Mouse (Mus musculus) liver, postnatal 0 days (tissue): ENCODE results near the gene Dag1. TPM values are rescaled to one million over a fixed set of nuclear protein-coding genes. Genes with fewer than 3 reads are reported as not detected.

Source experiments
- ATAC-seq: fragments of 200-750 bp; cut with Nextera tagmentation; 2 replicates; pipeline ENCODE4 v1.8.0; 2017; ENCODE audit warnings: mild to moderate bottlenecking, moderate library complexity
- DNase-seq: peaks from one replicate; pipeline ENCODE4 v3.0.0-alpha.2; 2016
- H3K27ac ChIP-seq: fragments of 300-500 bp; sonication (generic); 2 replicates; pipeline ENCODE4 v1.5.1; 2014; ENCODE audit warnings: antibody characterized with exemption, moderate library complexity, mild to moderate bottlenecking, low read depth
- H3K27me3 ChIP-seq: fragments of 300-500 bp; sonication (generic); 2 replicates; pipeline ENCODE4 v1.6.1; 2014; ENCODE audit warnings: low read length, control low read depth, mixed read lengths; ENCODE audit not compliant: insufficient read depth
- H3K36me3 ChIP-seq: fragments of 300-500 bp; sonication (generic); replicated peaks from 2 replicates; pipeline ENCODE4 v1.6.1; 2014; ENCODE audit warnings: mild to moderate bottlenecking, control low read depth, low read length, moderate library complexity, mixed read lengths; ENCODE audit not compliant: insufficient read depth
- H3K4me1 ChIP-seq: fragments of 300-500 bp; sonication (generic); 2 replicates; pipeline ENCODE4 v1.6.1; 2014; ENCODE audit warnings: antibody characterized with exemption, mild to moderate bottlenecking, control low read depth; ENCODE audit not compliant: insufficient read depth
- H3K4me2 ChIP-seq: fragments of 300-500 bp; sonication (generic); 2 replicates; pipeline ENCODE4 v1.6.1; 2014; ENCODE audit warnings: low read depth, mild to moderate bottlenecking, low read length, moderate library complexity, mixed read lengths
- H3K4me3 ChIP-seq: fragments of 300-500 bp; sonication (generic); 2 replicates; pipeline ENCODE4 v1.5.1; 2014; ENCODE audit warnings: low read depth, low read length
- H3K9ac ChIP-seq: fragments of 300-500 bp; sonication (generic); replicated peaks from 2 replicates; pipeline ENCODE4 v1.6.1; 2014; ENCODE audit warnings: mild to moderate bottlenecking, moderate library complexity
- H3K9me3 ChIP-seq: fragments of 300-500 bp; sonication (generic); 2 replicates; pipeline ENCODE4 v1.6.1; 2016; ENCODE audit warnings: mild to moderate bottlenecking, control low read depth, low read length, mixed read lengths
- CTCF ChIP-seq: sonication (generic); IDR thresholded peaks from 2 replicates; pipeline ENCODE4 v1.5.1; 2016; ENCODE audit warnings: antibody characterized with exemption, low read depth
- EP300 ChIP-seq: IDR thresholded peaks from 2 replicates; pipeline ENCODE4 v1.6.1; 2016; ENCODE audit warnings: antibody characterized with exemption, low read depth, mild to moderate bottlenecking
- WGBS: fragments of 180-500 bp; shearing (Covaris S2); extraction: QIAGEN DNeasy Blood & Tissue Kit; methylation state at CpG from one replicate; pipeline ENCODE4 v1.1.7; 2014; ENCODE audit not compliant: insufficient replicate concordance; 5-methylcytosine and 5-hydroxymethylcytosine counted together
- polyA plus RNA-seq: library from polyadenylated mRNA; unstranded; fragments of >200 nt; fragmentation: Nextera tagmentation; extraction: Ambion mirVana; gene quantifications from 2 replicates; pipeline ENCODE4 v1.2.1, GENCODE M21; 2015

Gene Dag1
- polyA plus RNA-seq, 1 experiment from 2014 or later = 20.0 TPM

- DNase-seq (no peak), ATAC-seq (no peak)
- Histone ChIP-seq H3K9me3 (no peaks in the 10 kb centered on the region), H3K27ac (no peak overlapping the region), H3K36me3 (peaks cover 19% of the 10 kb centered on the region), H3K9ac (no peak overlapping the region), H3K27me3 (no peaks in the 10 kb centered on the region), H3K4me3 (no peak overlapping the region), H3K4me2 (no peak overlapping the region), H3K4me1 (no peaks in the 10 kb centered on the region)
- TF ChIP-seq EP300 (no peak), CTCF (no peak)
- WGBS = 78% methylated on average over 2 of the region's 2 CpGs
Measured at GRCm38 (mm10) chr9:108212426-108212825, 51.3 kb downstream of the Dag1 start.

- no peak overlapping the region for H3K4me2 ChIP-seq
- H3K27ac ChIP-seq = no peak overlapping the region
- H3K4me3 ChIP-seq = no peak overlapping the region
- no peaks in the 10 kb centered on the region for H3K27me3 ChIP-seq
- WGBS = 71% methylated on average over 3 of the region's 3 CpGs
- TF ChIP-seq CTCF (no peak), EP300 (no peak)
- ATAC-seq (no peak), DNase-seq (no peak)
- H3K4me1 ChIP-seq = peaks cover 8% of the 10 kb centered on the region
- no peak overlapping the region for H3K9ac ChIP-seq
- H3K36me3 ChIP-seq = peaks cover 25% of the 10 kb centered on the region
- H3K9me3 ChIP-seq = no peaks in the 10 kb centered on the region
Measured at GRCm38 (mm10) chr9:108205571-108205901, 58.2 kb downstream of the Dag1 start.

- no peak overlapping the region for H3K4me3 ChIP-seq
- ATAC-seq = no peak
- WGBS = 78% methylated on average over 8 of the region's 8 CpGs
- H3K27me3 ChIP-seq = no peaks in the 10 kb centered on the region
- no peak for TF ChIP-seq EP300
- no peak for TF ChIP-seq CTCF
- peaks cover 9% of the 10 kb centered on the region for H3K4me1 ChIP-seq
- no peak overlapping the region for H3K27ac ChIP-seq
- no peak overlapping the region for H3K4me2 ChIP-seq
- no peak overlapping the region for H3K9ac ChIP-seq
- no peak for DNase-seq
- H3K36me3 ChIP-seq = peaks cover 25% of the 10 kb centered on the region
- H3K9me3 ChIP-seq = no peaks in the 10 kb centered on the region
Measured at GRCm38 (mm10) chr9:108204884-108205570, 58.7 kb downstream of the Dag1 start.

- ATAC-seq = no peak
Measured at GRCm38 (mm10) chr9:108203015-108203414, 60.7 kb downstream of the Dag1 start.

GRCm38 (mm10) chr9:108202169-108202568 lies 61.6 kb downstream of the Dag1 start:
- H3K4me2 ChIP-seq = no peak overlapping the region
- peaks cover 6% of the 10 kb centered on the region; the same call in 1 of the 2 replicates for H3K36me3 ChIP-seq
- no peaks in the 10 kb centered on the region for H3K9me3 ChIP-seq
- peaks cover 9% of the 10 kb centered on the region for H3K4me1 ChIP-seq
- no peak overlapping the region for H3K9ac ChIP-seq
- no peak for ATAC-seq
- no peaks in the 10 kb centered on the region for H3K27me3 ChIP-seq
- no peak overlapping the region for H3K4me3 ChIP-seq
- peak; percentile 36; the same call in 1 of the 2 replicates for TF ChIP-seq CTCF
- TF ChIP-seq EP300 = no peak
- H3K27ac ChIP-seq = no peak overlapping the region
- no peak for DNase-seq
- WGBS = 87% methylated on average over 2 of the region's 2 CpGs

More at GRCm38 (mm10) chr9:108203015-108203414, 60.7 kb downstream of the Dag1 start:
- 16% methylated on average over 13 of the region's 13 CpGs for WGBS
- H3K36me3 ChIP-seq = peaks cover 12% of the 10 kb centered on the region
- peaks cover 9% of the 10 kb centered on the region for H3K4me1 ChIP-seq
- no peaks in the 10 kb centered on the region for H3K9me3 ChIP-seq
- TF ChIP-seq EP300 = no peak
- TF ChIP-seq CTCF = peak; percentile 79
- no peak overlapping the region; the same call in 1 of the 2 replicates for H3K9ac ChIP-seq
- H3K4me3 ChIP-seq = peak overlapping the region; percentile 27; the same call in 1 of the 2 replicates
- H3K27ac ChIP-seq = no peak overlapping the region
- peak; percentile 79 for DNase-seq
- no peaks in the 10 kb centered on the region for H3K27me3 ChIP-seq
- H3K4me2 ChIP-seq = peak overlapping the region; percentile 55

GRCm38 (mm10) chr9:108201160-108201559 lies 62.6 kb downstream of the Dag1 start:
- Histone ChIP-seq H3K4me3 (no peak overlapping the region), H3K27me3 (no peaks in the 10 kb centered on the region), H3K27ac (no peak overlapping the region), H3K9ac (no peak overlapping the region), H3K4me2 (peak overlapping the region; percentile 66), H3K36me3 (no peaks in the 10 kb centered on the region), H3K9me3 (no peaks in the 10 kb centered on the region), H3K4me1 (peaks cover 9% of the 10 kb centered on the region)
- ATAC-seq (peak; percentile 99), DNase-seq (peak; percentile 92)
- WGBS = under 1% methylated on average over 13 of the region's 13 CpGs
- peak; percentile 90 for TF ChIP-seq CTCF
- no peak for TF ChIP-seq EP300
